Mouse (Mus musculus) layer of hippocampus, postnatal 14 days (tissue): Measurements from ENCODE around the gene Plin5. TPM values are rescaled to one million over a fixed set of nuclear protein-coding genes. Genes with fewer than 3 reads are reported as not detected.

Source experiments
- DNase-seq, 2 experiments: peaks; one replicate each; pipeline ENCODE4 v3.0.0; 2021 to 2022; ENCODE audit warnings: low spot score in 2 of 2, mixed read lengths in 1 of 2
- total RNA-seq, 2 experiments: library from RNA; stranded (reverse); gene quantifications; 2 replicates each; pipeline ENCODE4 v1.2.3; 2021

Plin5 gene
- total RNA-seq, 2 experiments from 2014 or later = 1.1 to 1.4 TPM

DNA sequence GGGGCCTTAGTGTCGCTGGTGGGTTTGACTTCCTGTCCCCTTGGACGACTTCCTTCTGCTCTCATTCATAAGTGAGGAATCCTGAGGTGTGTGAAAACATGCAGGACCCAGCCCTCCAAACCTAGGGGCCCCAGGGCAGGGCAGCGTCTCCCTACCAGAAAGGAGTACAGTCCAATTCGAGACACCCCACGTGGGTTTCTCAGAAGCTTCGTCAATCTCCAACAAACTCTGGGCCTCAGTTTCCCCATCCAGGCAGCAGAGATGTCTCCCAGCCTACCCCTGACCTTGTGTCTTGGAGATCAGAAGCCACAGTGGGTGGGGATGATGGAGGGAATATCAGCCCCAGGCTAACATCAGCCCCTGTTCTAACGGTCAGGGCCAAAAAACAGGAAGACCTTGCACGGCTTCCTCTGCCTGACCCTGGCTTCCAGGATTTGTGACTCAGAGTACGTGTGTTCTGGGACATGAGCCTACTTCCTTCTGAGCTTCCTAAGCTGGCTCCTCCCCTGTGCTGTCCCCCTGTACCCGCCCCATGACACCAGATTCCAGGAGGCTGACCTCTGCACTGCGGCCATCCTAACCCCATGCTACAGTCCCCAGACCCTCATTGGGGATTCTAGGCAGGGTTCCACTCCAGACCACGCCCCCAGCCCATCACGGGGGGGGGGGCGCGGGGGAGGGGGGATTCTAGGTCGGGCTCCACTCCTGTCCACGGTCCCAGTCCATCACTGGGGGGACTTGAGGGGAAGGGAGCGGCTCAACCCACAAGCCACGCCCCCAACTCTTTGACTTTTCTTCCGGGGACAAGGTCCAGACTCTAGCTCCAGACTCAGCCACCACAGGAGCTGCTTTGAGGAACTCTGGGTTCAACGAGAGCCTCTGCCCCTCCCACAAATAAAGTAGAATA lies 16.3 kb upstream of the Plin5 start:
- no peak for DNase-seq

DNA sequence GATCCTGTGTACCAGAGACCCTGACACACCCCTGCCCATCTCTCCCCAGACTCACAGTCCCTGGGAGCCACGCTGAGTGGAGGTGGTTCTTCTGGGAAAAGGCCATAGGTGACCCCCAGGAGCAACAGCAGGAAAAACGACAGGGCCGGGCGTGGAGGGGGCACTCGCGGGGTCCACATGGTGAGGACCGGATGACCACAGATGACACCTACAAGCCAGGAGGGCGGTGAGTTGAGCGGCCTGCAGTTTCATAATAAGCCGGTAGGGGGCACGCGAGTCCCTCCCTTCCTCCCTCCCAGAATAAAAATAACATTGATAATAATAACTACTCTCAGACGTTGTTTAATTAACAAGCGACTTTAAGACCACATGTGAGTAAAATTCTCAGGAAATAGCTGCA lies 15.3 kb upstream of the Plin5 start:
- DNase-seq = no peak

DNA sequence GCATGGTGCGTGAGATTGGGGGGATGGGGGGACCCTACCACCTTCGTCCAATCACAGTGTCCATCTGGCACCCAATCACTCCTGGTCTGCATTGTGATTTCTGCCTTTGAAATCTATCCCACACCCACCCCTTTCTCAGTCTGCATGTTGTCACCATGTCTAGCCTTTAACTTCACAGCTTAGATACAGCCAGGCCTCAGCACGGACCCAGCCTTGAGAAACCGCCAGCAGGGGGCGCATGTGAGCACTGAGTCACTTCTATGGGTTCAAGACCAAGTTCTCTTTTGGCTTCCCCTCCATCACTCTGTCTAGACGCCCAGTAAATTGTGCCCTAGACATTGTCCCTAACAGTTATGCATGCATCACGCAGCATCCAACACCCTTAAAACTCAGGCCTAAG lies 14.4 kb upstream of the Plin5 start:
- DNase-seq = no peak

DNA sequence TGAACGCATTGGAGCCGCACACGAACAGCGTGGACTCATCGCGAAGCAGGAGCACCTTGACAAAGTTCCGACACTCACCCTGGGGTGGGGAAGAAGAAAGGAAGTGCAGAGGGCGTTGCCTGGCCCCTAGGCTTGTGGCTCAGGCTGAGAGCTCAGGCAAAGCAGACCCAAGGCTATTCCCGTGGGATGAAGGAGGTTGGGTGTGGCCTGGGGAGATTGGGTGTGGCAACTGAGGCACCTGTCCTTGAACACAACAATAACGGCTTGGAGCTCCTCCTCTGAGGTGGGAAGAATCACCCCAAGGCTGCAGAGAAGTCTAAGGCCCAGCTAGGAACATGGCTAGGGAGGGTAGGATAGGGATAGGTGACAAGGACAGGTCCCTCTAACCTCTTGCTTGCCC lies 13.7 kb upstream of the Plin5 start:
- no peak for DNase-seq

DNA sequence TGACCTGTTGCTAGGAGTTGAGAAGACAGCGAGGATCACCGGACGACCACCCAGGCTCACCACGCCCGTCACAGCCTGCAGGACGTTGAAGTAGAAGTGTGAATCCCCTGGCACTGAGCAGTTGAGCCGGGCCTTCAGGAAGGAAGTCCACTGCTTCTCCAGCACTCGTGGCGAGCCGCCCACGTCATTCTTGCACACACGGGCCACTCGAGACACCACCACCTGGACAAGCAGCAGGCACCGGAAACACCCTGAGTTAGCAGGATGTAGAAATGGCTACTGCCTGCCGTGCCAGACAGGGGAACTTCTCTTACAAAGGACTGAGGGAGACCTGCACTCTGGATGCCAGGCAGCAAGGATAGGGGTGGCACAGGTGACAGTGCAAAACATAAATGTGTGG lies 10.8 kb upstream of the Plin5 start:
- no peak for DNase-seq

DNA sequence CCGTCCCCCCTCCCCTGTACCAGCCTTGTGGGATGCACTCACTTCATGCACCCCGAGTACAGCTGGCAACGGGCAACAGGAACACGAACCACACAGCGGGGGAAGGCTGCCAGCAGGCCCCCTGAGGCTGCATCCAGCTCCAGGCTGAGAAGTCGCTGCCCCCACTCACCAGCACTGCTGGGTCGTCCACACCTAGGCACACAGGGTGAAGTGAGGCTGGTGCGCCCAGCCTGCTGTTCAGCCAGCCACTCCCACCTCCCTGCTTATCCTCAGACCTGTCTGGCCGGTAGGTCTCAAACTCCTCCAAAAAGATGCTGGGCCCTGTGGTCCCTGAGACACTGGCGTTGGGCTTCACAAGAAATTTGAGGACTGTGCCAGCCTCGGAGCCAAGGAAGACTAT lies 8.8 kb upstream of the Plin5 start:
- no peak for DNase-seq

DNA sequence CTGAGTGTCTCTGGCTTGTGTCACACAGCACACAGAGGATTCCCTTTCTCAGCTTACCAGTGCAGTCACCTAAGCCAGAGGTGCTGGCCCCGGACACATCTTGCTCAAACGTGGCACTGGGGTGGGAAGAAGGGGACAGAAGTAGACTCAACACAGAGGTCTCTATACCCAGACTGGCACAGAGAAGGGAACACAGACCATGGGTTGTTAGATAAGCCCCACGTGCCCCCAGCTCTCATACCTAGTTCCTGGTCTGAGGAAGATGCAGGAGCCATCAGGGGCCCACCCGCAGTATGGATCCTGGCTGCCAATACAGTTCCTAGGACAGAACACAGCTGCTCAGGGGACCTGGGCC lies 7.9 kb upstream of the Plin5 start:
- no peak for DNase-seq

DNA sequence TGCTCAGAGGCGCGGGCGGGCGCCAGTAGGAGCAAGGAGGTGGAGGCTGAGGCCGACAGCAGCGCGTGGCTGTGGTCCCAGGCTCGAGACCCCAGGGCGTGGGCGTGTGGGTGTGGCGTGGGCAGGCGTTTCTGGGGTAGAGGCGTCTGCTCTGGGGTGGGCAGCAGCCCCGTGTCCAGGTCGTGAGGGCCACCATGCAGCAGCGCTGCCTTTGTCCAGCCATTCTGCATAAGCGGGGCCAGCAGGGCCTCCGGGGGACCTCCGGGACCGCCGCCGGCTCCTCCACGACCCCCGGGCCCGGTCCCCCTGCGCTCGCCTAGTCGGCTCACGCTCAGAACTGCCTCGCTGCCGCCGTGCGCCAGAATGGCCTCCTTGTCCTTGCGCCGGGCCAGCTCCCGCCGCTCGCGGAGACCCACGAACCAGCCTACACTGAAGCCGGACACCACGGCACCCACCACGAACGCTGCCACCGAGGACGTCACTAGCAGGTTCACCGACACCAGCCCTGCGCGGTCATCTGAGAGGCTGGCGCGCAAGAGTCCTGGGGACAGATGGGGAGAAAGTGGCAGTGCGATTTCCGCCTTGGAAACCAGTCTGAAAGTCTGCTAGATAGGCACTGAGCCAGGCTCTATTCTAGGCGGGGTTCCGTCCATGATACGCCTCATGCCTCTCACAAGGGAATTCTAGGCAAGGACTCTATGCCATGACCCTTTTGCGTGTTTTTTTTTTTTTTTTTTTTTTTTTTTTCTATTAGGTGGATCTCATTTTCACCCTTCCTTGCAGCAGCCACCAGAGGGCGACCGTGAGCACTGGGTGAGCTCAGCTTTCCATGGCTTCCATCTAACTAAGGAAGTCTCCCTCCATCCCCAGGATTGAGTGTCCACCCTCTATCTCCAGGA lies 7.2 kb upstream of the Plin5 start:
- no peak for DNase-seq

DNA sequence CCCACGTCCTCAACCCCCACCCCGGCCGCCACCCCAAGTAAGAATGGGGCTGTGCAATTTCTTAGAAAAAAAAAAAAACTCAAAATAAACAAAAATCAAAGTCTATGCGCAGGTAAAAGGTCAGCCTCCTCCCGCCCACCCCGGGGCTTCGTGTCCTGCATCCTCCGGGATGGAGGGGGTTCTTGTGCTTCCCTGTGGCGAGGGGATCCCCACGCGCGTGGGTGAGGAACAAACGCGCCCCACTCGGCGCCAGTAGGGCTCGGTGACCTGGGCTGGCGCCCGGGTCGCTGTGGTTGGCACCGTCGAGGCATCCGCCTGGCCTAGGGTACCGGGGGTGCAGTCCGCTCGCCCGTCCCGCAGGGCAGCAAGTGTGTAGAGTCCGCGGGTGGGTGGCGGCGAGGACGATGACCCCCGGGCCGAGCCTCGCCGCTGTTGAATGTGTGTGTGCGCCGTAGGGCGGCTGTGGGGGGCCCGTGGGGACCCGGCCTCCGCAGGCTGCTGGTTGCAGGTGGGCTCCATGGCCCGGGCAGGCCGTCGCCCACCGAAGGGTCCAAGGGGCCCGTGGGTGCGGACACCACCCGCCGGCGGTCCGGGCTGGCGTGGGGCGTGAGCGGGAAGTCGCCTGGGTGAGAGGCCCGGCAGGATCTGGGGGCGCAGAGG lies 6.4 kb upstream of the Plin5 start:
- no peak for DNase-seq

DNA sequence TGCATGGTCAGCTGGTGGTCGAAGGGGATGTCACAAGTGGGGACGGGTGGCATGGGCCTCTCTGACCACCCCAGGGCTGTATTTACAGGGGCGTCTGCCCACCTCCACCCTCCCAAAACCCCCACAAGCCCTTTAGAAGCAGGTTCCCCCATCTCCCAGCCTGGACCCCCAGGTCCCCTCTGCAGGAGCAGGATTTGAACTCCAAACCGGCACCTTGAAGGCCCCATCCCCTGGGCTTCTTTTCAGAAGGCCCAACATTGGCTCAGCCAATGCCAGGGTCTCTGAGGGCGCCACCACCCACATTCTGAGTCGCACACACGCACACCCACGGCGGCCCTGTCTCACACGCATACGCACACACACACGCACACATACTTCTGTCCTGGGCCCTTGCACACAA lies 5.8 kb upstream of the Plin5 start:
- no peak for DNase-seq

DNA sequence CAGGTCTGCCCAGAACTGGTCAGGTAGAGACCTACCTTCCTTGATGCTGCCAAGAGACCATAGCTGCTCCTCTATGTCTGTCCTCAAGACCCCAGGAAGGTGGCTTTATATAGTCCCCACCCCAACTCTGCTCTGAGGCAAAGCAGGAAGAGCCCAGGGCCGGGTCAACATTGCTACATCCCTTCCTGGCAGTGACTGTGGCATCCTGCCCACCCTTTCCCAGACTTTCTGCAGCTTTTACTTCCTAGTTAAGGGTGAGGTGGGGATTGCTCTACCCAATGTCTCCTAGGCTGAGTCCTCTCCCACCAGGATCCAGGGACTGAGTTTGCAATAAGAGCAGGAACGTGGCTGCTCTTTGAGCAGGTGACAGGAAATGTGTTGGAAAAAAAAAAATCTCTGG lies 4.4 kb upstream of the Plin5 start, which contains the start of gene Lrg1:
TSS of gene Lrg1 (minus strand) at position 176 of the 400 bp plus-strand sequence.
- no peak for DNase-seq

DNA sequence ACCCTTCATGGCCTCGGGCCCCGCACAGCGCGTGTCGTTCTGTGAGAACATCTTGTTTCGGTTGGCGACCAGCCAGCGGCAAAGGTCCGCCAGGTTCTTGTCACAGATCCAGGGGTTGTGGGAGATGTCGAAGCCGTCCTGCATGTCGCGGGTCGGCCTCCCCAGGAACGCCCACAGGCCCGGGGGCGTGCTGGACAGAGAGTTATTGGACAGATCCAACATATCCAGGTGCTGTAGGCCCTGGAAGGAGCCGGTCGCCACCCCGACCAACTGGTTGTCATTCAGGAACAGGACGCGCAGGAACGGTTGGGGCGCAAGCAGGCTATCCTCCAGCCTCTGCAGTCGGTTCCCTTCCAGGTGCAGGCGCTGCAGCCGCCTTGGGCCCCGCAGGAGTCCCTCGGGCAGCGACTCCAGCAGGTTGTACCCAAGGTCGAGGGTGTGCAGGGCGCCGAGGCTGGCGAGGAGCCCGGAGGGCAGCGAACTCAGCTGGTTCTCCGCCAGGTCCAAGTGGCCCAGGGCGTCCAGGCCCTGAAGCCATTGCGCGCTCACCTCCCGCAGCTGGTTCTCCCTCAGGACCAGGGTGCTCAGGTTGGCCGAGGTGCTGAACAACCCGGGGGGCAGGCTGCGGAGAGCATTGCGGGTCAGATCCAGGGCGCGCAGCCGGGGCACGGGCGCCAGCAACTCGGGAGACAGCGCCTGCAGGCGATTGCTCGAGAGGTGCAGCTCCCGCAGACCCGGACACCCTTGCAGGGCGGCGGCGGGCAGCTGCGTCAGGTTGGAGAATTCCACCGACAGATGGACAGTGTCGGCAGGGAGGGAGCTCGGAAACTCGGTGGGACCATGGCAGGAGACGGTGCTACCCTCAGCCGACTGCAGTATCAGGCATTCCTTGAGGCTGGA lies 2.8 kb upstream of the Plin5 start:
- no peak for DNase-seq

DNA sequence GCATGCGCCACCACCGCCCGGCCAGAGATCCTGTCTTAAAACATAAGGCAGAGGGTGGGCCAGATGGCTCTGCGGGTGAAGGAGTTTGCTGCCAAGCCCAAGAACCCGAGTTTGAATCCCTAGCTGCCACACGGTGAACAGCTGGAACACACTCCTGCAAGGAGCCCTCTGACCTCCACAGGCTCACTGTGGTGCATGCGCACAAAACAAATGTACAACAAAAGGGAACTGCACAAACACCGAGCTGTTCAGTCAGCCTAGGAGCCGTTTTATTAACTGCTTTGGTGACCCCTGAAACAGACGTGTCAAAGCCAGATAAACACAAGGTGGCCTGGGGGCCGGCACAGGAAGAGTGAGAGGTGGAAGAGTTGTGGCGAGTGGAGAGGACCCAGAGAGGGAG lies 2.0 kb upstream of the Plin5 start:
- no peak for DNase-seq

DNA sequence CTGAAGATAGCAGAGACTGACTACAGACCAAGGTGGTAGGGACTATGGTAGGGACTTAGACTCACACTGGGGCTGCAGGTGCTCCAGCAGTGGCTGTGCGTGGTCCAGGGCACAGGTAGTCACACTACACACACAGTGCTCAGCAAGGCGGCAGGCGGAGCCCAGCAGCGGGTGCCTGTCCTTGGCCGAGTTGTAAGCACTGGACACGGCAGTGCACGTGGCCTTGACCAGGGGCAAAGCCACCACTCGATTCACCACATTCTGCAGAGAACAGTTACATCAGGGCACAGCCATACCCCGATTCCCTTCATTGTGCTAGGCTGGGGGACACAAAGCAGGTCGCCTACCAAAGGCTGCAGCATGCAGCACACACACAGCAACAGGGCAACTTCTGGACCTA lies 1.2 kb downstream of the Plin5 start:
- DNase-seq = no peak

DNA sequence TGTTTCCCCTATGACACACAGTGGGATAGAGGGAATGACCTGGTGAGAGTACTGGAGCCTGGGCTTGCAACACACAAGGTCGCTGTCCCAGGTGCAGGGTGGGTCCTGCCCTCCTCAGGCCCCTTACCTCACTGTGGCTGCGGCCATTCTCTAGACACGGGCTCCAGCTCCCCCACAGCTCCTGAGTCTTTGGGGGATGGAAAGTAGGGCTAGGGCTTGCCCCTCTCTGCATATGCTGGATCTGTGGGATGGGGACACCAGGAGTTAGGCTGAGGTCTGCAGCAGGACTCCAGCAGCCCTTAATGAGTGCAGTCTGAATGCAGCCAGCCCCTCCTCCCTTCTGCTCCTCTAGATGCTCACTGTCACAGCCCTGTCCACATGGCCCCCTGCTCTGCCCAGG lies 4.7 kb downstream of the Plin5 start:
- DNase-seq = no peak

DNA sequence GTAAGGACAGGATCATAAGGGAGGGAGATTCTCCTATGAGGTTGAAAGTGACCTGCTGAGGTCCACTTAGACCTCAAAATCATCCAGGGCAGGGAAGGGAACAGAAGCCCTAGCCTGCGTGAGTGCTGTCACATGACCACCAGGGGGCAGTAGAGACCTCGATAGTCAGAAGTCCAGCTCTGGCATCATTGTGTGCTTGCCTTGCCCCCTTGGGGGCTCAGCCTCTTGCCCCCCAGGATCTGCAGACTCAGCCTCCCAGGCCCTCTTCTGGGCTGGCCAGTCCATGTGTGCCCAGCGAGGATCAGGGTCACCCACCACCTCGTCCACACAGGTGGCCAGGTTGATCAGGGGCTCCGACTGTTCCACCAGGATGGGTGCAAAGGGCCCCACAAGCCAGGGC lies 5.5 kb downstream of the Plin5 start:
- peak in 1 of 2 experiments; percentile 74 for DNase-seq

DNA sequence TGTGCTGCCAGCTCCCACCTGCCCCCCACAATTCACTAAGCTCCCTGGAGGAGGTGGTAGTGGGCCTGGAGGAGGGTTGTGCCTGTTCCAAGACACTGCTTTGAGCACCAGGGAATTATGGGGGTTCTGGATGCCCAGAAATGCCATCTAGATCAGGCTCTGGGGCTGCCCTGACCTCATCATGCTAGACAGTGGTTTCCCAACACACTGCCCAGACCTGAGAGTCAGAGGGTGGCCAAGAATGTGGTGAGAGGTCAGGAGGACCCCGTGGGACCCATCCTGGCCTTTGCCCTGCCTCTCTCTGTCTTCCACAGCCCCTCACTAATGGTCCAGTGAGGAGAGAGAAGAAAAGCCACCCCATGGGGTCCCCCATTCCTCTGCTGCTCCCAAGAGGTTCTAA lies 6.4 kb downstream of the Plin5 start:
- no peak for DNase-seq

DNA sequence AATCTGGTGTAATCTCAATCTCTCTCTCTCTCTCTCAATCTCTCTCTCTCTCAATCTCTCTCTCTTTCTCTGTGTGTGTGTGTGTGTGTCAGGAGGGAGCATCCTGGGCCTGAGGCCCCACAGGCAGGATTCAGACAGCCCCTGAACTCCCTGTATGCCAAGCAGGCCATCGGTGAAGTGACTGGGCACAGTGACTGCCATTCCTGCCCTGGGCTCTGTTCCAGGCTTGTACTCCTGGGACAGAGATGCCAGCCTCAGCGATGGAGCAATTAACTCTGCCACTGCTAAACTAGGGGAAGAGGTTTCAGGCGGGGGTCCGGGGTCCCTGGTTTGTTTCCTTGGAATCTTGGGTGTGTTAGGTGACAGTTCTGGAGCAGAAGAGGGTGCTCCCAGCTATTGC lies 6.8 kb downstream of the Plin5 start:
- DNase-seq = peak in 1 of 2 experiments; percentile 60

DNA sequence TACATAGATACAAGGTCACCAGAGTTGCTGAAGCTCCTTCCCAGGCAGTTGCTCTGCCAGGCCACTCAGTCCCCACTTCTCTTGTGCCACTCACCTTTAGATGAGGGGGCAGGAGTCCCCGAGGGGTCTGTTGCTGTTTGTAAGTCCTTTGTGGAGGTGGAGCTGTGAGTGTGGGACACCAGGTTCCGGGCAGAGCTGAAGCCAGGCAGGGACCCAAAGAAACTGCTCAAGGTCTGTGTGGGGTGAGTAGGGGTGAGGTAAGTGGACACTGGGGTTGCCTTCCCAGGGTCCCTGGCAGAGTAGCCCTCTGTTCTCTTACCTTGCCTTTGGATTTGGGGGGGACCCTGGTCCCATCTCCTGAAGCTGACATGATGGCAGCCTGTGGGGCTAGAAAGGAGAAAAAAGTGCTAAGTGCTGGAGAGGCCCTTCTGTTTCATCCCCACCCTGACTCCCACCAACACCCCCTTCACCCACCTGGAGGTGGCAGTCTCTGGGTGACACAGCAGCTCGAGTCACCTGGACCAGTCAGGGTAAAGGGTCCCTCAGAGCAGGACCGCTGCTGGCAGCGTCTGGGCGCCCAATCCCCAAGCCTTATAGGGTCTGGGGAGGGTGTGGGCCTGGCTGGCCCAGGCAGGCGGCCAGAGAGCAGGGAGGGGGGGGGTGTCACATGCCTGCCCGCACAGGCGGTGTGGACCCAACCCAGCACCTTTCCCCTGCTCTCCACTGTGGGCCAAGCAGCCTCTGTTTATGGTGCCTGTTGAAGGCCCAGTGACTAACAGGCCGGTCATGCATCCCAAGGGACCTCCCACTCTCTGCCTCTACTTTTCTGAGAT lies 8.0 kb downstream of the Plin5 start, which contains the start of gene Plin4:
TSS of gene Plin4 (minus strand) at position 585 of the 833 bp plus-strand sequence.
- DNase-seq = no peak
